Mouse (Mus musculus) liver, adult (tissue): Measurements from ENCODE around the gene Lbhd1.

Experiments
- GATA4 ChIP-seq: IDR thresholded peaks from 2 replicates; pipeline ENCODE4 v1.6.1; 2014; ENCODE audit warnings: mild to moderate bottlenecking, low read length; ENCODE audit not compliant: insufficient replicate concordance

Lbhd1 gene

GRCm38 (mm10) chr19:8892829-8893766, 9.6 kb downstream of the Lbhd1 start, which contains the start of gene Ints5:
Gene Ints5 (plus strand): TSS chr19:8893005.
- TF ChIP-seq GATA4 = no peak

- TF ChIP-seq GATA4 = no peak
These were observed 11.9 kb downstream of the Lbhd1 start for GRCm38 (mm10) chr19:8895397-8895960.

- no peak; the same call in 1 of the 2 replicates for TF ChIP-seq GATA4
These were observed 14.4 kb downstream of the Lbhd1 start, which contains the start of gene Ganab for GRCm38 (mm10) chr19:8897865-8898495. Gene Ganab (plus strand): TSS chr19:8898071.

GRCm38 (mm10) chr19:8898576-8898975, 15.0 kb downstream of the Lbhd1 start:
- TF ChIP-seq GATA4 = no peak

- no peak for TF ChIP-seq GATA4
These were observed 15.5 kb downstream of the Lbhd1 start for GRCm38 (mm10) chr19:8899079-8899478.

- TF ChIP-seq GATA4 = no peak
These were observed 19.9 kb downstream of the Lbhd1 start for GRCm38 (mm10) chr19:8903412-8903811.

- no peak for TF ChIP-seq GATA4
These were observed 25.0 kb downstream of the Lbhd1 start for GRCm38 (mm10) chr19:8908531-8908930.

GRCm38 (mm10) chr19:8911810-8912209, 28.3 kb downstream of the Lbhd1 start:
- no peak for TF ChIP-seq GATA4

- no peak for TF ChIP-seq GATA4
These were observed 30.7 kb downstream of the Lbhd1 start for GRCm38 (mm10) chr19:8914212-8914611.

GRCm38 (mm10) chr19:8919000-8919399, 35.5 kb downstream of the Lbhd1 start:
- no peak for TF ChIP-seq GATA4

GRCm38 (mm10) chr19:8919684-8920072, 36.1 kb downstream of the Lbhd1 start:
- no peak for TF ChIP-seq GATA4

GRCm38 (mm10) chr19:8920073-8920736, 36.7 kb downstream of the Lbhd1 start, which contains the start of gene B3gat3:
Gene B3gat3 (plus strand): TSS chr19:8920374.
- no peak for TF ChIP-seq GATA4

GRCm38 (mm10) chr19:8920836-8921291, 37.3 kb downstream of the Lbhd1 start:
- TF ChIP-seq GATA4 = no peak

GRCm38 (mm10) chr19:8921741-8922140, 38.2 kb downstream of the Lbhd1 start:
- TF ChIP-seq GATA4 = no peak

- no peak for TF ChIP-seq GATA4
These were observed 43.2 kb downstream of the Lbhd1 start for GRCm38 (mm10) chr19:8926766-8927165.
